Mouse (Mus musculus): ENCODE data around the gene Ddt.

The Ddt gene

GRCm38 (mm10) chr10:75772795-75773664, at the start of gene Ddt:
TSS of gene Ddt (minus strand) at chr10:75773414.
- peak; percentile 89 for DNase-seq (ENCODE audit: extremely low spot score, low spot score)

DNA sequence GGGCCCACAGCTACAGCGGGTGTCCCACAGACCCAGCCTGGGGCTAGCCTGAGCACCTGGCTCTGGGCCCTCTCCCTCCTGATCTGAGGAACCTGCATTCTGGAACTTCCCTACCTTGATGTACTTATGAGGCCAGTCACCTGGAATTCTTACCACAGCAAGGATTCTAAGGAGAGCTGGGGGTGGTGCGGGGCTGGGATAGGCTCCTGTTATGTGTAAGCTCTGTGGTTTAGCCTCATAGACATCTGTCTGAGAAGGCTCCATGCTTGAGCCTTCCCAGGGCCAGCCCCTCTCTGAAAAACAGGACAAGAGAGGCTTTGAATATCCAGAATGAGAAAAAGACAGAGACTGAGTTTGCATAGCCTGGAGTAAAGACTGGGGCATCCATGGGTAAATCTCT, 49.2 kb upstream of the Ddt start, which contains the start of gene Gstt4:
Gene Gstt4, minus strand, starts transcription at position 101 of the 400 bp plus-strand sequence.
- no peak for DNase-seq (ENCODE audit: extremely low spot score, low spot score)

- no peak for DNase-seq (ENCODE audit: extremely low spot score, low spot score)
These were observed 46.7 kb upstream of the Ddt start for GRCm38 (mm10) chr10:75819882-75820281.

GRCm38 (mm10) chr10:75818641-75819040, 45.4 kb upstream of the Ddt start:
- no peak for DNase-seq (ENCODE audit: extremely low spot score, low spot score)

DNA sequence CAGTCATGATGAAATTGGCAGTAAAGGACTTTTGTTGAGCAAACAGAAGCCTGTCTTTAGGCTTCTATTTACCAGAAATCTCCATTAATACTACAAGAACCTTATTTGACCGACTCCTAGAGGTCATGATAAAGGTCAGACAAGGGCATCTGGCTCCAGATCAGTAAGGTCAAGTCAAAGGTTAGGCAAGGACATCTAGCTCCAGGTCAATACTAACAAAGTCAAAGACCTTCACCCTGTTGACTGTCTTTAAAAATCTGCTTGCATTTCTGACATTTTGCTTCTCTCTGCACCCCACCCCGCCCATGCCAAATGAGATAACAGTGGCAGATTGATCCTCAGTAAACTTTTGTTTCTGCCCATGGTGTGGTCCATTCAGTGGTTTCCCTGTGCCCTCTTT, 31.0 kb upstream of the Ddt start:
- no peak for DNase-seq (ENCODE audit: extremely low spot score, low spot score)

DNA sequence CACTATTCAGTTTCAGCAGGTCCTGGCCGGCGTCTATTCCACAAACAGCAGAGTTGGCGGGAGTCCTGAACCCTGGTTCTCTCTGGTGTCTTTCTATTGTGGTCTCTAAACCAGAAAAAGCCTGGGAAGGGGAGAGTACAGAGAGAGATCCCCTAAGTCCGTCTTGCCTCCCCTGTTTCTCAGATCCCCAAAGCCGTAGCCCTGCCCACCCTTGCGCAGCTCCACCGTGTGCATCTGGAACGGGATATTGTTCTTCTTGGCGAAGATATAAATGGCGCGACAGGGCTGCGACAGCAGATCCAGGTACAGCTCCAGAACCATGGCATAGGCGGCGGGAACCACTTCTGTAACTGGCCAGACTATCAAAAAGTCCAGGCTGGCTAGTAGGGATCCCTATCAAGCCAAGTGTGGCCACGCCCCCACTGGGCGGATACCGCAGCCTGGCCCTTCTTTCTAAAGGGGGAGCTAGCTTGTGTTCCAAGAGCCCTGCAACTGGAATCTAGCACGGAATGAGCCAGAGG, 25.0 kb upstream of the Ddt start, which contains the start of gene Gstt1:
Gene Gstt1, minus strand, starts transcription at position 409 of the 521 bp plus-strand sequence.
- peak; percentile 45 for DNase-seq (ENCODE audit: extremely low spot score, low spot score)

- DNase-seq (ENCODE audit: extremely low spot score, low spot score) = peak; percentile 44
These were observed 24.5 kb upstream of the Ddt start for GRCm38 (mm10) chr10:75797619-75798175.

GRCm38 (mm10) chr10:75796731-75797516, 23.7 kb upstream of the Ddt start:
- DNase-seq (ENCODE audit: extremely low spot score, low spot score) = no peak

- DNase-seq (ENCODE audit: extremely low spot score, low spot score) = no peak
These were observed 21.7 kb upstream of the Ddt start for GRCm38 (mm10) chr10:75794880-75795279.

DNA sequence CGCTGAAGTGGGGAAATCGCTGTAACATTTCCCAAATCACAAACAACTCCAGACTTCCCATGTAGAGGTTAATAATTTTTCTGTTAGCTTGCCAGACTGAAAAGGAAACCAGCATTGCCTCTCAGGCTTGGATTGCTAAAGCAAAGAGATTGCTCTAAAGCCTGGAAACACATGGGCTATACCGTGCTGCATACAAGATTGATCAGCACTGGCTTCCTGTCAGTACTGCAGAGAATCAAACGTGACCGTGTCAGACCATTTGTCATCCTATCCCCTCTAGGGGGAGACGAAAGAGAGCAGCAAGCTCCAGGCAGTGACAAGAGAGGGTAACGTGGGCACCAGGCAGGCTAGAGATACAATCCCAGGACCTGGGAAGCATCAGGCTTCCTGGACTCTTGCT, 17.6 kb upstream of the Ddt start:
- no peak for DNase-seq (ENCODE audit: extremely low spot score, low spot score)

- no peak for DNase-seq (ENCODE audit: extremely low spot score, low spot score)
These were observed 16.6 kb upstream of the Ddt start for GRCm38 (mm10) chr10:75789841-75790240.

- DNase-seq (ENCODE audit: extremely low spot score, low spot score) = no peak
These were observed 16.0 kb upstream of the Ddt start for GRCm38 (mm10) chr10:75789081-75789735.

GRCm38 (mm10) chr10:75788277-75788676, 15.1 kb upstream of the Ddt start:
- DNase-seq (ENCODE audit: extremely low spot score, low spot score) = no peak

- no peak for DNase-seq (ENCODE audit: extremely low spot score, low spot score)
These were observed 12.2 kb upstream of the Ddt start for GRCm38 (mm10) chr10:75785442-75785841.

GRCm38 (mm10) chr10:75780769-75781578, 7.8 kb upstream of the Ddt start, which contains the start of the genes Gm20441 and Gstt3:
TSS of gene Gm20441 (minus strand) at chr10:75780954.
TSS of gene Gstt3 (minus strand) at chr10:75781414.
- DNase-seq (ENCODE audit: extremely low spot score, low spot score) = peak; percentile 53

DNA sequence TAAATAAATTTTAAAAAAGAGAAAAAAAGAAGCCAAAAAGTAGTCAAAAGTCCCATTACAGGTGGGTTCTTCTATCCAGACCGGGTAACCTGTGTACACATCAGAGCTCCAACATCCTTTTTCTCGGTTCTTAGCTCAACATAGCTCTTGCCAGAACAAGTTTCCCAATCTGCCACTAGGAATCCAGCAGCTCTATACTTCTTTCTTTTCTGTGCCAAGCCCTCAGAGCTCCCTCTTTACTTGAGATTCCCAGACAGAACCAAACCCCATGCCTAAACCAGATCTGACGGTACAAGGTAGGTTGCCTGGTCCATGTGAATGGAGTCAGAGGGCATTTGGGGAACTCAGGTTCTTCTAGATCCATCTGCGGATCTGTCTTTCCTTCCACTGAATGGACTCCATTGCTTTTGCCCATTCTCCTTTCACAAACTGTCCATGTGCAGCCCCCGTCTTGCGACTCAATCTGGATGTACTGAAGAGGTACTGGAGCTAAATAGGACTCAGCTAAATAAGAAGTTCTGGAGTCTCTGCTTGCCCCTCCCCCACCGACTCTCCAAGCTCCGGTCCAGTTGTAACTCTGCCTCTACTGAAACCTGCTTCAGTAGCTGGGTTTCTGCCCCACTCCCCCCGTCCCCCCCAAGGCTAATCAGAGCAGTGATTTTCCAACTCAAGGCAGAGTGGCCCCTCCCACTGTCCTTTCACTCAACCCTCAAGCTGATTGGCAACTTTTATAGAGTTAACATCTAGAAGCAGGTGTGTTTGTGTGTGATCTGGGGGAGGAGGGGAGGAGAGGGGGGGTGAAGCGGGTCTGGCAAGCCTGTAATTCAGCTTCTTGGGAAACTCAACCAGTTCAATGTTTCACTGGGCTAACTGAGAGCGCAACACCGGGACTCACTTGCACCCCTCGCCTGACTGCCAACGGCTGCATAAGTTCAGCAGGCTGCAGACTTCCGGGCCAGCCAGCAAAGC, 6.3 kb upstream of the Ddt start:
- no peak for DNase-seq (ENCODE audit: extremely low spot score, low spot score)

- no peak for DNase-seq (ENCODE audit: extremely low spot score, low spot score)
These were observed 4.7 kb upstream of the Ddt start for GRCm38 (mm10) chr10:75777885-75778284.

DNA sequence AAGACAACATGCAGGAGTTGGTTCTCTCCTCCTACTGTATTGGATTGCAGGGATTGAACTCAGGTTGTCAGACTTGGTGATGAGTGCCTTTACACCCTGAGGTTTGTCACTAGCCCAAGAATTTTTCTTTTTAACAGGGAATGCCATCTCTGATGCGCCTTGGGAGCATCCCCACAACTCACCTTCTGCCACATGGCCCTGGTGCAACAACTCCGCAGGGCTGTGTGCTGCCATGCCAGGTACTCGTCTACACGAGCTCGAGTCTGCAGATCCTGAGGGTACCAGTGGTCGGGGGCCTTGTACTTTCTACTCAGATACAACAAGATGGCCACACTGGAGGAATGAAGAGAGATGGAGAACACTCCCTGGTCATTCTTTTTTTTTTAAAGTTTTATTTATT, 3.3 kb upstream of the Ddt start:
- DNase-seq (ENCODE audit: extremely low spot score, low spot score) = no peak

GRCm38 (mm10) chr10:75774587-75774986, 1.4 kb upstream of the Ddt start:
- DNase-seq (ENCODE audit: extremely low spot score, low spot score) = no peak
